33 mouse cellular contexts compared by ENCODE assay signal in the genomic region with DNA sequence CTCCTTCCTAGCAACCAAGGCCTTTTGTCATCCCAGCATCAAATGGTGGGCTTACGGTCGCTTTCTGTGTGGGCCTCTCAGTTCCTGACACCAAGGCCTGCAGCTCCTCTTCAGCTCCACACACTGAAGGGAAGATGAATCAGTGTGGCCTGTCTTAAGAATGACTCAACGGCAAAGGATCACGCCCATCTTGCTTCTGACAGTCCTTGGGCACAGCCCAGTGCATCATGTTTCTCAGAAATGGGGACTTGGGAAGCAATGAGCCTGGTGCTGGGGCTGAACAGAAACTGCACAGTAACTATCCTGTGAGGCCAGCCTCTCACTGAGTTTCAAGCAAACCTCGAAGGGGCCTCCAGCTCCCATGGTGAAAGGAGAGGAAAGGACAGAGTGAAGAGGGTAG. TPM values are rescaled to one million over a fixed set of nuclear protein-coding genes. Genes with fewer than 3 reads are reported as not detected.
A peak's percentile ranks its signal among the peaks of the same experiment; 100 is the strongest.
DNase-seq lines count a peak whose midpoint lies in the region; ATAC-seq and TF ChIP-seq lines count a peak whose summit lies in the region.
"Had no signal": no experiment of that assay in that cellular context is flagged by ENCODE, and none has a peak within 500 bp of the region (broad histone marks: within the 10 kb centered on the region; RNA-seq: fewer than 3 reads in every experiment).

No protein-coding gene starts in this region.

- H3K27me3 ChIP-seq in heart, adult 2 months (ENCODE audit: control insufficient read depth, insufficient read depth, low read length): no peaks in the 10 kb centered on the region
- no peaks in the 10 kb centered on the region for H3K27me3 ChIP-seq in hindbrain, postnatal 0 days (ENCODE audit: insufficient read depth, low read length)
- H3K27me3 ChIP-seq: embryonic facial prominence, embryonic 12.5 days; embryonic facial prominence, embryonic 15.5 days; heart, embryonic 15.5 days; hindbrain, embryonic 13.5 days had no signal

- TF ChIP-seq POLR2A in heart, adult 2 months (IDR thresholded peaks at IDR 0.05; ENCODE audit: insufficient read depth, low read depth, low read length): no peak

- peak; percentile 41 for DNase-seq in heart, adult 11 months
- no peak for DNase-seq in heart, adult 2 months
- peak; percentile 73 for DNase-seq in 3T3-L1 (ENCODE audit: low read depth, low spot score)
- peak; percentile 9 for DNase-seq in adrenal gland, postnatal 14 days
- DNase-seq in brain, adult 2 months (ENCODE audit: low read depth, low spot score): peak; percentile 38
- DNase-seq in cerebellum, adult 8-10 months: no peak
- no peak for DNase-seq in hindbrain, postnatal 0 days (ENCODE audit: low spot score)
- DNase-seq: B cell, adult 2 months; cerebellum, adult 18-20 months; cerebellum, adult 9-11 months; cerebellum, postnatal 25 days; forebrain, postnatal 0 days; gastrocnemius, adult 2 months; gastrocnemius, postnatal 14 days; heart, adult 18-20 months; heart, postnatal 10 days; heart, postnatal 36 days; kidney, adult 18-20 months; kidney, adult 9 months had no signal

- no peak for ATAC-seq in hindbrain, postnatal 0 days
- ATAC-seq: forebrain, embryonic 14.5 days; forebrain, postnatal 0 days; hindbrain, embryonic 16.5 days; inflammation-experienced regulatory T-cells, adult 6 months; intestine, embryonic 16.5 days; Patski had no signal

- no peak for TF ChIP-seq CTCF in heart, adult 2 months (IDR thresholded peaks at IDR 0.05)
- TF ChIP-seq CTCF in hindbrain, postnatal 0 days (IDR thresholded peaks at IDR 0.05; ENCODE audit: low read depth): no peak

- H3K79me2 ChIP-seq in heart, adult 2 months (replicated peaks; ENCODE audit: control insufficient read depth, insufficient read depth, low read length): no peaks in the 10 kb centered on the region

- no peak overlapping the region for H3K4me2 ChIP-seq in hindbrain, postnatal 0 days (ENCODE audit: low read depth, low read length)
- H3K4me2 ChIP-seq: embryonic facial prominence, embryonic 12.5 days; embryonic facial prominence, embryonic 15.5 days; heart, embryonic 12.5 days; heart, embryonic 15.5 days; hindbrain, embryonic 13.5 days had no signal

- intact Hi-C loops in heart, adult 2 months (cut with DNase I): no loop called here

- TF ChIP-seq EP300 in heart, adult 2 months (IDR thresholded peaks at IDR 0.05; ENCODE audit: insufficient read depth, low read depth, low read length): no peak

- H3K9ac ChIP-seq in heart, adult 2 months (ENCODE audit: low read depth, low read length): no peak overlapping the region
- H3K9ac ChIP-seq in hindbrain, postnatal 0 days (replicated peaks; ENCODE audit: low read length): no peak overlapping the region
- H3K9ac ChIP-seq: embryonic facial prominence, embryonic 12.5 days; embryonic facial prominence, embryonic 15.5 days; forebrain, postnatal 0 days; heart, embryonic 12.5 days; heart, embryonic 15.5 days; hindbrain, embryonic 13.5 days had no signal

- H3K9me3 ChIP-seq in hindbrain, postnatal 0 days (ENCODE audit: low read length): no peaks in the 10 kb centered on the region
- H3K9me3 ChIP-seq: embryonic facial prominence, embryonic 12.5 days; embryonic facial prominence, embryonic 15.5 days; heart, embryonic 12.5 days; heart, embryonic 15.5 days; hindbrain, embryonic 10.5 days; hindbrain, embryonic 13.5 days had no signal

- no peak overlapping the region for H3K4me3 ChIP-seq in heart, adult 2 months
- no peak overlapping the region for H3K4me3 ChIP-seq in hindbrain, postnatal 0 days (ENCODE audit: low read length)
- H3K4me3 ChIP-seq: embryonic facial prominence, embryonic 12.5 days; embryonic facial prominence, embryonic 15.5 days; gastrocnemius, adult 2 months; heart, embryonic 12.5 days; heart, embryonic 15.5 days; hindbrain, embryonic 10.5 days; hindbrain, embryonic 13.5 days had no signal

- no peak overlapping the region for H3K27ac ChIP-seq in heart, adult 2 months
- H3K27ac ChIP-seq in hindbrain, postnatal 0 days: no peak overlapping the region
- H3K27ac ChIP-seq: embryonic facial prominence, embryonic 12.5 days; embryonic facial prominence, embryonic 15.5 days; gastrocnemius, adult 2 months; heart, embryonic 15.5 days; hindbrain, embryonic 10.5 days; hindbrain, embryonic 13.5 days had no signal

- H3K36me3 ChIP-seq in heart, adult 2 months (ENCODE audit: control insufficient read depth, insufficient read depth, low read length): no peaks in the 10 kb centered on the region
- H3K36me3 ChIP-seq in hindbrain, postnatal 0 days (ENCODE audit: insufficient read depth, low read length): no peaks in the 10 kb centered on the region
- H3K36me3 ChIP-seq: embryonic facial prominence, embryonic 12.5 days; embryonic facial prominence, embryonic 15.5 days; G1E; heart, embryonic 12.5 days; heart, embryonic 15.5 days; hindbrain, embryonic 10.5 days; hindbrain, embryonic 13.5 days had no signal

- no peaks in the 10 kb centered on the region for H3K4me1 ChIP-seq in heart, adult 2 months (ENCODE audit: control insufficient read depth, insufficient read depth, low read length)
- no peaks in the 10 kb centered on the region for H3K4me1 ChIP-seq in hindbrain, postnatal 0 days (ENCODE audit: insufficient read depth, low read length)
- H3K4me1 ChIP-seq: embryonic facial prominence, embryonic 12.5 days; embryonic facial prominence, embryonic 15.5 days; heart, embryonic 12.5 days; heart, embryonic 15.5 days; hindbrain, embryonic 10.5 days had no signal

- 74% methylated on average over 5 of the region's 5 CpGs for WGBS in heart, adult 2 months
- 61% methylated on average over 5 of the region's 5 CpGs for WGBS in hindbrain, postnatal 0 days

RNA-seq across cellular contexts. Expression of gene Cbln1, which starts 47.7 kb away (rescaled TPM):
- total RNA-seq in heart, adult 2 months (2021): under 1 TPM; 0.34 to 0.98 TPM
- 0.64 and 1.1 TPM in 2 replicates for polyA plus RNA-seq in heart, adult 2 months (2012; rRNA removed)
- 0.52 and 1.2 TPM in 2 replicates for total RNA-seq in adrenal gland, postnatal 14 days (2021)
- 163 and 181 TPM in 2 replicates for total RNA-seq in hindbrain, postnatal 0 days (2014; rRNA removed)
- 56.8 and 64.9 TPM in 2 replicates for polyA plus RNA-seq in hindbrain, postnatal 0 days (2015; fragmentation: Nextera tagmentation; extraction: Ambion mirVana)
- total RNA-seq: CH12.LX; common myeloid progenitor, adult 5-6 weeks; G1E; gastrocnemius, adult 2 months had no signal
- polyA plus RNA-seq: G1E; heart, embryonic 15.5 days; inflammation-experienced regulatory T-cells, adult 6 months; intestine, embryonic 16.5 days had no signal

Comparison
In these comparisons a context has a peak if more than half of its experiments do, and no peak if none do; other contexts are left out.
1. DNase-seq: peak in heart, adult 11 months (single experiment), 3T3-L1 (single experiment), adrenal gland, postnatal 14 days (single experiment) and brain, adult 2 months (single experiment); none in heart, adult 2 months (0 of 2), cerebellum, adult 8-10 months (single experiment) and hindbrain, postnatal 0 days (single experiment).
2. RNA of gene Cbln1, which starts 47.7 kb away (total RNA-seq): 163 to 181 TPM in hindbrain, postnatal 0 days; 0.34 to 0.98 TPM in heart, adult 2 months and 0.52 to 1.2 TPM in adrenal gland, postnatal 14 days; every median in the first group is over 10 times any median in the second.